Mouse (Mus musculus) hindbrain, embryonic 16.5 days (tissue): ENCODE results near the gene Sorbs1. TPM values are rescaled to one million over a fixed set of nuclear protein-coding genes. Genes with fewer than 3 reads are reported as not detected.

Source experiments
- ATAC-seq: fragments of 200-750 bp; cut with Nextera tagmentation; 2 replicates; pipeline ENCODE4 v1.8.0; 2017; ENCODE audit warnings: moderate TSS enrichment, moderate library complexity
- H3K27ac ChIP-seq: fragments of 300-500 bp; sonication (generic); 2 replicates; pipeline ENCODE4 v1.5.1; 2014; ENCODE audit warnings: low read depth, mild to moderate bottlenecking, control low read depth, low read length, moderate library complexity
- H3K27me3 ChIP-seq: fragments of 300-500 bp; sonication (generic); replicated peaks from 2 replicates; pipeline ENCODE4 v1.6.1; 2014; ENCODE audit warnings: low read length; ENCODE audit not compliant: control insufficient read depth, insufficient read depth
- H3K36me3 ChIP-seq: fragments of 300-500 bp; sonication (generic); 2 replicates; pipeline ENCODE4 v1.6.1; 2014; ENCODE audit warnings: mild to moderate bottlenecking, low read length, moderate library complexity, mixed read lengths; ENCODE audit not compliant: control insufficient read depth, insufficient read depth
- H3K4me1 ChIP-seq: fragments of 300-500 bp; sonication (generic); 2 replicates; pipeline ENCODE4 v1.6.1; 2014; ENCODE audit warnings: low read depth, low read length; ENCODE audit not compliant: control insufficient read depth, insufficient read depth
- H3K4me2 ChIP-seq: fragments of 300-500 bp; sonication (generic); 2 replicates; pipeline ENCODE4 v1.6.1; 2014; ENCODE audit warnings: mild to moderate bottlenecking, low read length, control low read depth, moderate library complexity
- H3K4me3 ChIP-seq: fragments of 300-500 bp; sonication (generic); 2 replicates; pipeline ENCODE4 v1.5.1; 2014; ENCODE audit warnings: mild to moderate bottlenecking, low read length, control low read depth, moderate library complexity
- H3K9ac ChIP-seq: fragments of 300-500 bp; sonication (generic); 2 replicates; pipeline ENCODE4 v1.6.1; 2014; ENCODE audit warnings: low read depth, mild to moderate bottlenecking, control low read depth, low read length, moderate library complexity
- H3K9me3 ChIP-seq: fragments of 300-500 bp; sonication (generic); 2 replicates; pipeline ENCODE4 v1.6.1; 2014; ENCODE audit warnings: mild to moderate bottlenecking, low read length, moderate library complexity; ENCODE audit not compliant: control insufficient read depth
- WGBS: fragments of 180-500 bp; shearing (Covaris S2); extraction: QIAGEN DNeasy Blood & Tissue Kit; methylation state at CpG from one replicate; pipeline ENCODE4 v1.1.7; 2014; 5-methylcytosine and 5-hydroxymethylcytosine counted together
- polyA plus RNA-seq: library from polyadenylated mRNA; unstranded; fragments of >200 nt; fragmentation: Nextera tagmentation; extraction: Ambion mirVana; gene quantifications from 2 replicates; pipeline ENCODE4 v1.2.1, GENCODE M21; 2015

The Sorbs1 gene
- polyA plus RNA-seq, 1 experiment from 2014 or later, result 83.6 TPM

DNA sequence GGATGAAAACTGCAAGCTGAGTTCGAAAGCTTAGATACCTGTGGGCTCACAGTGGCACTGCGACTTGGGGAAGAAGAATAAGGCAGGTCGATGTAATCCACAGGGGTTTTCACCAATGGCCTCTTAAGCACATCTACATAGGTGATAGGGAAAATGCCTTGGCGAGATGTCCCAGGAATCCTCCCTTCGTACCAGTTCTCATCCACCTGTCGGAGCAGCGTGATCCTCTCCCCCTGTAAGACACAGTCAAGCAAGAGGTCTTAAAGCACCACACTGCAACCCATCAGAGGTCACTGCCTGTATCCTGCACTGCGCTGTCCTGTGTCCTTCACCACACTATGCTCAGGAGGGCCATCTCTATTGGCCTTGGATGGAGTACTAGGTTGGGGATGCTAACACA is 201.9 kb downstream of the Sorbs1 start:
- H3K27ac ChIP-seq, result no peak overlapping the region
- H3K27me3 ChIP-seq, result no peaks in the 10 kb centered on the region
- no peak for ATAC-seq
- H3K9ac ChIP-seq, result no peak overlapping the region
- H3K36me3 ChIP-seq, result peaks cover 37% of the 10 kb centered on the region
- WGBS, result 95% methylated on average over 8 of the region's 8 CpGs
- H3K4me3 ChIP-seq, result no peak overlapping the region
- H3K4me1 ChIP-seq, result no peaks in the 10 kb centered on the region
- H3K4me2 ChIP-seq, result no peak overlapping the region
- H3K9me3 ChIP-seq, result no peaks in the 10 kb centered on the region

DNA sequence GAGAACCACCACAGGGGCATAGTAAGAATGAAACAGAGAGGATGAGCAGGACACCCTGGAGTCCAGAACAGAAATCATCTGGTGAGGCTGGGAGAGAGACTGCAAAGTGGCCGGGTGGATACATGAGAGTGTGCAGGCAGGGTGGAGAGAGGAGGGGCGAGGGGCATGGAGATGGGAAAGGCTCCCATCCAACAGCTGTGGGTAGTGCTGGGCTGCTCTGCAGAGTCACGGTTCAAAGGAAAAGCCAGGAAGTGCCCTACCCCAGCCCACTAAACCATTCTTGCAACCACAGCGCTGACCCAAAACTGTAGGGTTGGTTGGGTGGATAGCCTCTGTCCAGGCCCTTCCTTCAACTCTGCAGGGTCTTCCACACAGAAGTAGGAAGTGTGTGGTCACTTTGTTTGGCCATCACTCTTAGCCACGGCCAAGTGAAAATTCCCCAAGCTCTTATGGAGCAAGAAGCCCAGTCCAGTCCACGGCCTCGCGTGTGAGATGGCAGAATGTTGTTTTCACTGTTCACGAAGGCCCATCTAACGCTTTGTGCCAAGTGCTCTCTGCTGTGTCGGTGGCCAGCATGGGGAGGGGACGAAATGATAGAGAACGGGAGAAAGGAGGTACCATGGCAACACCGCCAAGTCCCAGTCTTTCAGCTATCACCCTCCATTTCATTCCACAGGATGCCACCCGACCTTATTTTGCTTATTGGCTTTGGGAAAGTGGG is 203.0 kb downstream of the Sorbs1 start:
- Histone ChIP-seq H3K4me3 (no peak overlapping the region), H3K27ac (no peak overlapping the region), H3K36me3 (peaks cover 35% of the 10 kb centered on the region), H3K9me3 (no peaks in the 10 kb centered on the region), H3K27me3 (no peaks in the 10 kb centered on the region), H3K4me2 (no peak overlapping the region), H3K9ac (no peak overlapping the region), H3K4me1 (no peaks in the 10 kb centered on the region)
- ATAC-seq, result no peak
- whole genome bisulfite sequencing, result 80% methylated on average over 15 of the region's 15 CpGs

DNA sequence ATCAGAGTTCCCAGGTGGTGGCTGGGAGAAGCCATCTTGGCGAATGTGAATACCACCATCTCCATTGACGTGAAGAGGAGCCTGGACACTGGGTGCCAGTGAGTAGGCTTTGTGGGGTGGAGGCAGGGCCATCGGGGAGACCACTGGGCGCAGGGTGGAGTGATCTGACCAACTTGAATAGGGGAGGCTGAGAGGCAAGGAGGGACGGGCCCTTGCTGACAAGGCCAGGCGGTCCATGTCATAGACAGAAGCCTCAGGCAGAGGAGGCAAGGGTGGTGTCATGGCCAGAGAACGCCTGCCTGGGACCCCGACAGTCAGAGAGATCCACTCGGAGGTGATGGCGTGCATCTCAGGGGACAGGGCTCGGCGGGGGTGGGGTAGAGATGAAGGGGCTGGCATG is 203.7 kb downstream of the Sorbs1 start:
- H3K36me3 ChIP-seq, result peaks cover 35% of the 10 kb centered on the region
- no peak overlapping the region for H3K4me2 ChIP-seq
- H3K9me3 ChIP-seq, result no peaks in the 10 kb centered on the region
- H3K4me1 ChIP-seq, result no peaks in the 10 kb centered on the region
- H3K27ac ChIP-seq, result no peak overlapping the region
- no peak for ATAC-seq
- WGBS, result 93% methylated on average over 12 of the region's 12 CpGs
- H3K27me3 ChIP-seq, result no peaks in the 10 kb centered on the region
- no peak overlapping the region for H3K9ac ChIP-seq
- no peak overlapping the region for H3K4me3 ChIP-seq

GRCm38 (mm10) chr19:40307550-40307949 is 206.0 kb downstream of the Sorbs1 start:
- Histone ChIP-seq H3K9me3 (no peaks in the 10 kb centered on the region), H3K4me2 (no peak overlapping the region), H3K27me3 (no peaks in the 10 kb centered on the region), H3K4me3 (no peak overlapping the region), H3K4me1 (no peaks in the 10 kb centered on the region), H3K27ac (no peak overlapping the region), H3K36me3 (peaks cover 27% of the 10 kb centered on the region), H3K9ac (no peak overlapping the region)
- no peak for ATAC-seq
- WGBS, result 91% methylated on average over 7 of the region's 7 CpGs

DNA sequence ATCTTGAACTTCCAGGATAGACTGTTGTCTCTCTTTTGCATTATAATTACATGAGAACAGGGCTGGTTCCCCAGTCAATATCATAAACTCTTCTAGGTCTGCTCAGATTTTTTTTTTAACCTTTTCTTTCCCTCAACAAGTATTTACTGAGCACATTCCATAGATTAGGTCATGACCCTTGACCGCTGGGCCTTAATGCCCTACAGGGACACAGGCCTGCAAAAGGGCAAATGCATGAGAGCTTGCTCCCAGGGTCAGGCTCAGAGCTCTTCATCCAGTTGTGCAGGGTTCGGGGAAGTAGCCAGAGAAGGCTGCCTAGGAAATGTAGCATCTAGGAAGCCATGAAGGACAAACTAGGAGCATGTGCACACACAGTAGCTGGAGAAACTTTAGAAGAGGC is 206.9 kb downstream of the Sorbs1 start:
- peaks cover 26% of the 10 kb centered on the region for H3K36me3 ChIP-seq
- no peak overlapping the region for H3K4me2 ChIP-seq
- no peaks in the 10 kb centered on the region for H3K27me3 ChIP-seq
- no peaks in the 10 kb centered on the region for H3K4me1 ChIP-seq
- H3K4me3 ChIP-seq, result no peak overlapping the region
- H3K27ac ChIP-seq, result no peak overlapping the region
- H3K9ac ChIP-seq, result no peak overlapping the region
- no peak for ATAC-seq
- 74% methylated on average over 2 of the region's 2 CpGs for WGBS
- no peaks in the 10 kb centered on the region for H3K9me3 ChIP-seq

- 79% methylated on average over 7 of the region's 7 CpGs for WGBS
- ATAC-seq, result no peak
- H3K27ac ChIP-seq, result no peak overlapping the region
- no peak overlapping the region for H3K4me2 ChIP-seq
- H3K36me3 ChIP-seq, result peaks cover 16% of the 10 kb centered on the region
- no peaks in the 10 kb centered on the region for H3K27me3 ChIP-seq
- H3K4me1 ChIP-seq, result 0 out of 2 replicates have a peak, but pooled peaks cover under 1% of the 10 kb centered on the region
- no peak overlapping the region for H3K9ac ChIP-seq
- H3K4me3 ChIP-seq, result no peak overlapping the region
- no peaks in the 10 kb centered on the region for H3K9me3 ChIP-seq
These were observed 208.1 kb downstream of the Sorbs1 start for GRCm38 (mm10) chr19:40305456-40305855.

GRCm38 (mm10) chr19:40302916-40303315 is 210.7 kb downstream of the Sorbs1 start:
- Histone ChIP-seq H3K9me3 (no peaks in the 10 kb centered on the region), H3K4me2 (no peak overlapping the region), H3K36me3 (peaks cover 3% of the 10 kb centered on the region; the same call in 1 of the 2 replicates), H3K27ac (no peak overlapping the region), H3K9ac (no peak overlapping the region), H3K27me3 (no peaks in the 10 kb centered on the region), H3K4me3 (no peak overlapping the region), H3K4me1 (0 out of 2 replicates have a peak, but pooled peaks cover 2% of the 10 kb centered on the region)
- ATAC-seq, result no peak
- 87% methylated on average over 9 of the region's 9 CpGs for WGBS

DNA sequence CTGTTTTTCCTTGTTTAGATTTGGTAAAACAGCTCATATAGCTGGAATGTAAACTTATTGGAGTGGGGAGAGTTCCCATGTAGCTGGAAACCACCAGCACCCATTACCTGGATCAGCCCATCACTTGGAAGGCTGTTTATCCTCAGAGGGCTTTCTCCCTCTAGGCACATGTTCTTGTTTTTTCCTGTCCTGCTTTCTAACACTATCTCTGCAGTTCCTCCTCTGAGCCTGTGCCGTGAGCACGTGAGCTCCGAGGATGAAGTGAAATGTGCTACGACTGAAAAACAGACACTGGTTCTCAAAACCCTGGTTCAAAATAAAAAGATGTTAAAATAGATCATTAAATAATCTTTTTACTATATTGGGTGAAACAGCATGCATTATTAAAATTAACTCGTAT is 211.1 kb downstream of the Sorbs1 start:
- Histone ChIP-seq H3K27me3 (no peaks in the 10 kb centered on the region), H3K9ac (no peak overlapping the region), H3K4me1 (0 out of 2 replicates have a peak, but pooled peaks cover 2% of the 10 kb centered on the region), H3K4me3 (no peak overlapping the region), H3K9me3 (no peaks in the 10 kb centered on the region), H3K36me3 (peaks cover 2% of the 10 kb centered on the region; the same call in 1 of the 2 replicates), H3K4me2 (no peak overlapping the region), H3K27ac (no peak overlapping the region)
- no peak for ATAC-seq
- WGBS, result 90% methylated on average over 5 of the region's 5 CpGs

DNA sequence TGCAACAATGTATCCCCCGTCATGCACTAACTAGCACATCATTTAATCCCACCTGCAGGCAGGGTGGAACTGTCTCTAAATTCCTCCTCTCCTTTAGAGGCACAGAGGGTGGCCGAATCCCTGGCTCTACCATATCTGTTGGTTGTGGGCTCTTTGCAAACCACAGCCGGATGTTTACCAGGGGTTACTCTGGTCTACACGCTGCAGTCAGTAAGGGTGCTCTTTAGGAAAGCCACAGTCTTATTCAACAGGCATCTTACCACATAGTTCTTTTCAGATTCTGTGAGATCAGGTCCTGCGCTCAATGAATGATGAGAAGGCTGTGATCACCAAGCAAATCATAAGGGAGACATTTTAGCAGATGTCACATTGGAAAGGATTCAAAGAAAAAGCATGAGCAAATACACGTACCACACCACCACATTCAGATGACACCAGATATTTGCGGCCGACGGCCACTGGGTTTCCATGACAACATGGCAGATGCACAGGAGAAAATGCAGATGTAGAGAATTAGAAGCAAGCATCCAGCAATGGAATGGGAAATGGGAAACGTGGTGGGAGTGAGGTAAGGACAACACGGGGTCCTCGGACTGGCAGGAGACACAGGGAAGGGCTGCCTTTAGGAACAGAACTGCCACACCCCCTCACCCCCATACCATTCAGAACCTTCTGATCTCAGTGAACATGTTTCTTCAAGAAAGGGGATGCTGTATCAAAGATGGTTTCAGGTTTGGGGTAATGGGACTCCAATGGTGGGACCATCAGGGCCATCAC is 213.4 kb downstream of the Sorbs1 start:
- H3K4me1 ChIP-seq, result 0 out of 2 replicates have a peak, but pooled peaks cover 2% of the 10 kb centered on the region
- WGBS, result 66% methylated on average over 12 of the region's 12 CpGs
- H3K4me3 ChIP-seq, result no peak overlapping the region
- peak; percentile 31; the same call in 1 of the 2 replicates for ATAC-seq
- H3K36me3 ChIP-seq, result no peaks in the 10 kb centered on the region; the same call in 1 of the 2 replicates
- H3K27me3 ChIP-seq, result no peaks in the 10 kb centered on the region
- H3K27ac ChIP-seq, result no peak overlapping the region
- no peak overlapping the region for H3K9ac ChIP-seq
- H3K4me2 ChIP-seq, result no peak overlapping the region
- no peaks in the 10 kb centered on the region for H3K9me3 ChIP-seq
